ENCODE assay signal across 14 mouse cellular contexts in genomic region chr11:95305600-95305999, GRCm38 (mm10). TPM values are rescaled to one million over a fixed set of nuclear protein-coding genes. Genes with fewer than 3 reads are reported as not detected.
DNase-seq lines count a peak whose midpoint lies in the region; ATAC-seq and TF ChIP-seq lines count a peak whose summit lies in the region.
"Had no signal": no experiment of that assay in that cellular context is flagged by ENCODE, and none has a peak within 500 bp of the region (broad histone marks: within the 10 kb centered on the region; RNA-seq: fewer than 3 reads in every experiment).

No protein-coding gene starts in this region.

- H3K36me3 ChIP-seq in kidney, adult 2 months (ENCODE audit: control insufficient read depth, insufficient read depth, low read length): no peaks in the 10 kb centered on the region
- peaks cover 45% of the 10 kb centered on the region for H3K36me3 ChIP-seq in midbrain, embryonic 14.5 days (ENCODE audit: control insufficient read depth, insufficient read depth, low read length)

- no peaks in the 10 kb centered on the region for H3K27me3 ChIP-seq in kidney, adult 2 months (replicated peaks; ENCODE audit: control insufficient read depth, insufficient read depth, low read length)
- no peaks in the 10 kb centered on the region for H3K27me3 ChIP-seq in midbrain, embryonic 14.5 days (ENCODE audit: control insufficient read depth, insufficient read depth, low read length)

- no peak overlapping the region for H3K9ac ChIP-seq in midbrain, embryonic 14.5 days (replicated peaks; ENCODE audit: low read length)

- H3K4me2 ChIP-seq in midbrain, embryonic 14.5 days (ENCODE audit: low read length): no peak overlapping the region

- no peak for ATAC-seq in midbrain, embryonic 14.5 days (ENCODE audit: low FRiP score, low TSS enrichment)
- ATAC-seq: inflammation-experienced regulatory T-cells, adult 6 months had no signal

- no peak for TF ChIP-seq POLR2A in kidney, adult 2 months (IDR thresholded peaks at IDR 0.05; ENCODE audit: low read depth, low read length)
- TF ChIP-seq POLR2A in bone marrow, adult 2 months (IDR thresholded peaks at IDR 0.05; ENCODE audit: borderline replicate concordance, control insufficient read depth, low read depth, low read length): no peak

- H3K4me1 ChIP-seq in kidney, adult 2 months (ENCODE audit: control insufficient read depth, insufficient read depth, low read length): peaks cover 6% of the 10 kb centered on the region; the same call in 1 of the 2 replicates
- no peaks in the 10 kb centered on the region; the same call in 1 of the 2 replicates for H3K4me1 ChIP-seq in bone marrow, adult 2 months (ENCODE audit: control insufficient read depth, insufficient read depth, low read length)
- peaks cover 3% of the 10 kb centered on the region for H3K4me1 ChIP-seq in midbrain, embryonic 14.5 days (ENCODE audit: control insufficient read depth, insufficient read depth, low read length)

- no peaks in the 10 kb centered on the region for H3K9me3 ChIP-seq in midbrain, embryonic 14.5 days (ENCODE audit: control insufficient read depth, low read length)
- H3K9me3 ChIP-seq: forebrain, embryonic 10.5 days had no signal

- TF ChIP-seq CTCF in kidney, adult 2 months (conservative IDR thresholded peaks at IDR 0.05; ENCODE audit: insufficient read depth, insufficient read length, low read depth, low read length): 0 out of 2 replicates have a peak, but pooled peaks have one; percentile 24
- TF ChIP-seq CTCF in bone marrow, adult 2 months (IDR thresholded peaks at IDR 0.05; ENCODE audit: control insufficient read depth, insufficient read depth, low read length): peak; percentile 27

- WGBS in kidney, adult 2 months: 97% methylated on average over 7 of the region's 7 CpGs
- 90% methylated on average over 7 of the region's 7 CpGs for WGBS in bone marrow, adult 2 months
- WGBS in midbrain, embryonic 14.5 days: 91% methylated on average over 7 of the region's 7 CpGs

- no peak overlapping the region for H3K27ac ChIP-seq in kidney, adult 2 months (ENCODE audit: insufficient read depth, low read depth, low read length)
- H3K27ac ChIP-seq in bone marrow, adult 2 months (ENCODE audit: control insufficient read depth, insufficient read depth, low read depth, low read length, poor library complexity): no peak overlapping the region
- no peak overlapping the region for H3K27ac ChIP-seq in midbrain, embryonic 14.5 days (replicated peaks; ENCODE audit: low read depth, low read length)
- H3K27ac ChIP-seq: forebrain, embryonic 10.5 days had no signal

- no peak for DNase-seq in kidney, adult 2 months
- no peak for DNase-seq in kidney, adult 18-20 months
- peak; percentile 22 for DNase-seq in thymus, postnatal 14 days
- no peak for DNase-seq in thymus, adult 18-20 months
- no peak for DNase-seq in midbrain, embryonic 14.5 days
- DNase-seq in left cerebral cortex, adult 9 months (ENCODE audit: low spot score in 2 of 2): no peak
- DNase-seq: cerebellum, postnatal 10 days; heart, adult 18-20 months; heart, postnatal 14 days had no signal

- H3K4me3 ChIP-seq in kidney, adult 2 months (ENCODE audit: insufficient read depth, low read depth, low read length): no peak overlapping the region
- H3K4me3 ChIP-seq in bone marrow, adult 2 months (replicated peaks; ENCODE audit: control insufficient read depth, low read depth, low read length): no peak overlapping the region
- no peak overlapping the region for H3K4me3 ChIP-seq in midbrain, embryonic 14.5 days (replicated peaks; ENCODE audit: low read depth, low read length)
- H3K4me3 ChIP-seq: forebrain, embryonic 10.5 days had no signal

RNA-seq across cellular contexts. Expression of gene Kat7, which starts 4.4 kb away (rescaled TPM):
- polyA plus RNA-seq in kidney, adult 2 months (2012; rRNA removed): 27.3 and 30.0 TPM in 2 replicates
- 26.3 and 39.0 TPM in 2 replicates for polyA plus RNA-seq in bone marrow, adult 2 months (2011; ENCODE audit: insufficient read depth, insufficient read length, low replicate concordance, missing spikeins)
- 56.6 and 65.2 TPM in 2 replicates for polyA plus RNA-seq in midbrain, embryonic 14.5 days (2014; fragmentation: Nextera tagmentation; extraction: Ambion mirVana)

RNA-seq across cellular contexts. Expression of gene Fam117a, which starts 31.2 kb away (rescaled TPM):
- 20.8 and 22.7 TPM in 2 replicates for polyA plus RNA-seq in kidney, adult 2 months (2012; rRNA removed)
- 167 and 178 TPM in 2 replicates for polyA plus RNA-seq in bone marrow, adult 2 months (2011; ENCODE audit: insufficient read depth, insufficient read length, low replicate concordance, missing spikeins)
- polyA plus RNA-seq in midbrain, embryonic 14.5 days (2014; fragmentation: Nextera tagmentation; extraction: Ambion mirVana): 2.4 and 2.5 TPM in 2 replicates

RNA-seq across cellular contexts. Expression of gene Tac4, which starts 44.3 kb away (rescaled TPM):
- polyA plus RNA-seq in kidney, adult 2 months (2012; rRNA removed): 0.09 TPM in 1 of 2 replicates, not detected in the other
- not detected in 2 replicates for polyA plus RNA-seq in bone marrow, adult 2 months (2011; ENCODE audit: insufficient read depth, insufficient read length, low replicate concordance, missing spikeins)
- polyA plus RNA-seq in midbrain, embryonic 14.5 days (2014; fragmentation: Nextera tagmentation; extraction: Ambion mirVana): not detected in 2 replicates
- polyA plus RNA-seq: embryonic facial prominence, embryonic 11.5 days; forebrain, embryonic 10.5 days; liver, embryonic 16.5 days had no signal
